Mouse (Mus musculus): ENCODE data around the gene Vmn1r85.
A peak's percentile ranks its signal among the peaks of the same experiment; 100 is the strongest.

Vmn1r85 gene

GRCm38 (mm10) chr7:13037901-13038555, 56.9 kb downstream of the Vmn1r85 start, which contains the start of gene Ube2m:
Gene Ube2m (minus strand): TSS chr7:13038275.
- DNase-seq (ENCODE audit: low spot score in 2 of 2), result peak; percentile 99

- no peak for DNase-seq (ENCODE audit: low spot score in 2 of 2)
Observed at GRCm38 (mm10) chr7:13037366-13037765, 57.6 kb downstream of the Vmn1r85 start.

- DNase-seq (ENCODE audit: low spot score in 2 of 2), result no peak
Observed at GRCm38 (mm10) chr7:13036806-13037205, 58.2 kb downstream of the Vmn1r85 start.

GRCm38 (mm10) chr7:13035211-13035855, 59.6 kb downstream of the Vmn1r85 start:
- no peak for DNase-seq (ENCODE audit: low spot score in 2 of 2)

GRCm38 (mm10) chr7:13034148-13034977, 60.6 kb downstream of the Vmn1r85 start, which contains the start of gene Chmp2a:
Gene Chmp2a (minus strand): TSS chr7:13034807.
- peak; percentile 95 to 97 for DNase-seq (ENCODE audit: low spot score in 2 of 2)

GRCm38 (mm10) chr7:13033451-13034147, 61.4 kb downstream of the Vmn1r85 start:
- no peak for DNase-seq (ENCODE audit: low spot score in 2 of 2)
